Mouse (Mus musculus) NIH3T3 (cell line): ENCODE results near the gene Fpr-rs6.

Experiments
- DNase-seq: peaks from one replicate; pipeline ENCODE4 v3.0.0-alpha.2; 2012; ENCODE audit warnings: low read depth

The Fpr-rs6 gene

GRCm38 (mm10) chr17:20182997-20183396 is at the start of gene Fpr-rs6:
Gene Fpr-rs6, minus strand, starts transcription at chr17:20183097.
- no peak for DNase-seq
